Mouse (Mus musculus) c-Kit-negative CD71-positive TER-119-positive erythroid progenitor cells, embryonic 14.5 days (primary cell): ENCODE results near the gene Usp38.

Experiments used
- DNase-seq: peaks from one replicate; pipeline ENCODE4 v3.0.0-alpha.2; 2013; ENCODE audit warnings: low read depth, low spot score

Usp38 gene

DNA sequence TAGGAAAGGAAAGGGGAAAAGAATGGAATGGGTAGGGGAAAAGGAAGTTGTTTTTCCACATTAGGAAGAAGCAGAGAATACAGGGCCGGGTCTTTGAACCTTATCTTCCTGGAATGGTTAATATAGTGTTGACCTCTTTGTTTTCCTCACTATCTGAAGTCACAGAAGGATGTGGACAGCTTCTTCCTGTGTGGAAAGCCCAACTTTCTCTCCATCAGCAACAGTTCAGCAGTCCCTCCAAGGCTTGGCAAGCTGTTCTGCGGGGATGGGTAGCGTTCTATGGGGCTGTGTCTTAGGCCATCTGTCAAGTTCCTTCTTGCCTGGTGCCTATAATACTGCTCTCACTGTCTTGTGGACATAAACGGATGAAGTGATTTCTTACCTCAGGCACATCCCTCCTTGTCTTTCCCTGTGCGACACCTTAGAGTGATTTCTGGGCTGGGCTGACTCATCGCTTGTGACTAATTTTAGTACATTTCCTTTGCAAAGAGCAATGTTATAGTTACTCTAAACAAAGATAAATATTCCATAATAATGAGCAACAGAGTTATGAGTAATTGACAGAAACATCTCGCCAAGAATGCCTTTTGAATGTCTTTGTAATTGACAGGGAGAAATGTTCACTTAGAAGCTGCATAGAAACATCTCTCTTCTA lies 52.7 kb downstream of the Usp38 start:
- DNase-seq = no peak

DNA sequence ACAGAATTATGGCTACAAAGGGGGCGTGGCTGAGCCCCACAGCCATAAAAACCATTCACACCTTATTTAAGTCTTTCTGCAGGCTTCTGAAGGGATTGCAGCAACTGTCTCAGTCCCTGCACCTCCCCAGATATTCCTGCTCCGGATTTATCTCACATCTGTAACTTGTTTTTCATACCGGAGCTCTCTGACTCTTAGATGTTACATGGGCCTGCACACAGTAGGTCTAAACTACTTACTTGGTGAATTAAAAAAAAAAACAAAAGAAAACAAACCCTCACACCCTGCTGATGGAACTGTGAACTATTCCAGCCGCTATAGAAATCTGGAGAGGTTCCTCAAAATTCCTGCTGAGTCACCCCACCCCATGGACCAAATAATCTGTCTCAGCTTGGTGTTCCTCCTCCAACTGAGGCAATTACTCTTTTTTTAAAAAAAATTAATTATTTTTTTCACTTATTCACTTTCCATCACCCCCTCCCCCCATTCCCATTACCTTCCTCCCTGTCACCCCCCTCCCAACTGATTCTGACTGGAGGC lies 53.6 kb downstream of the Usp38 start:
- DNase-seq = no peak

DNA sequence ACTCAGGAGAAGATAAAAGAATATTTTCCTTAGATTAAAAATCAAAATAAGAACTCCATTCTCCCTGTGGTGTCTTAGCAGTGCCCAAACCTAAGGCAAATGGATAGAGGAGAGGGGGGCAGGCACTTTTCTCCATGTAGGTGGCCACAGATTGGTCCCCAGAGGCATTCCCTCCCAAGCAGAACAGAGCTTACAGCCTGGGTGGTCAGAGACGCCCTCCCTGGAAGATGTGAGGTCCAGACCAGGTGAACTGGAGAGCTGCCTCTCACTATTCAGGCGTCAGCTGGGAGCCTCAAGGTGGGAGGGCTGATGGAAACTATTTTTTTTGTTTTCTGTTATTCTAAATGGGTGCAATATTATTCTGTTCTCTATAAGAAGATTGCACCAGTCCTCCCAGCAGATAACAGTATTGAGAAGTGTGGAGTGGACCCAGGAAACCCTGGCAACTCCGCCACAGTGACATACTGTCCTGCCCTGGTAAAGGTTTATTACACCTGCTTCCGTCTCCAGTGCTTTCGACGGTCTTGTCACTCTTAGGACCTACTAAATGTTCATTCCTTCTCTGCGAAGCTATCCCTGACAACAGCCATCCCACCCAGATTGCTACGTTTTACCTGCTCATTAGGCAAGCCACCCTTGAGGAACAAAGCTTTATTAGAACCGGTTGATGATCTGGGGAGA lies 55.0 kb downstream of the Usp38 start:
- DNase-seq = no peak

DNA sequence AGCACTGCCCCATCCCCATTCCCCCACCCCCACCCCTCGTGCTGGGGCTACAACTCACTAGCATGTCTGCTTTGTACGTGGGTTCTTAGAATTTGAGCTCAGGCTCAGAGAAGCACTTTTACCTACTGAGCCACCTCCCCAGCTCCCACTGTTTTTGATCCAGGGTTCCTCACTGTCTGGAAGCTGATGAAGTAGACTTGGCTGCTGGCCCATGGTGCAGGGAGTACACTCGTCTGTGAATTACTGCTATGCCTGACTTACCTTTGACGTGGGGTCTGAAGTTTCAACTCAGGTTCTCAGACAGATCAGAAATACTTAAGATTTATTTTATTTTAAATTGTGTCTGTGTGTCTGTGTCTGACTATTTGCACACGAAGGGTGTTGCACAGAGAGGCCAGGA lies 57.0 kb downstream of the Usp38 start:
- no peak for DNase-seq

DNA sequence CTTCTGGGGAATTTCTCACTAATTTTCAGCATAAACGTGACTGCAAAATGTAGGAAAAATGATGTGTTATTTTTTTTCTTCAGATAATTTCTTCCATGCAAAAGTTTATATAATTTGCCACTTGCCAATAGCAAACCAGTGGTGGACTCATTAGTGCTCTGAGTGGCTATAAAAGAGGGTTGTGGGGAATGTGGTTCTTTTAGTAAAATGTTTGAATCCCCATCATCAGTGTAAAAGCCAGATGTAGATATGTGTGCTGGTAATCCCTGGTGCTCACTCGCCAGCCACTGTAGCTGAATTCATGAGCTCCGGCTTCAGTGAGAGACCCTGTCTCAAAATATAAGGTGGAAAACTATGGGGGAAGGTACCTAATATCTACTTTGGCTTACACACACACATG lies 61.8 kb downstream of the Usp38 start:
- DNase-seq = no peak

DNA sequence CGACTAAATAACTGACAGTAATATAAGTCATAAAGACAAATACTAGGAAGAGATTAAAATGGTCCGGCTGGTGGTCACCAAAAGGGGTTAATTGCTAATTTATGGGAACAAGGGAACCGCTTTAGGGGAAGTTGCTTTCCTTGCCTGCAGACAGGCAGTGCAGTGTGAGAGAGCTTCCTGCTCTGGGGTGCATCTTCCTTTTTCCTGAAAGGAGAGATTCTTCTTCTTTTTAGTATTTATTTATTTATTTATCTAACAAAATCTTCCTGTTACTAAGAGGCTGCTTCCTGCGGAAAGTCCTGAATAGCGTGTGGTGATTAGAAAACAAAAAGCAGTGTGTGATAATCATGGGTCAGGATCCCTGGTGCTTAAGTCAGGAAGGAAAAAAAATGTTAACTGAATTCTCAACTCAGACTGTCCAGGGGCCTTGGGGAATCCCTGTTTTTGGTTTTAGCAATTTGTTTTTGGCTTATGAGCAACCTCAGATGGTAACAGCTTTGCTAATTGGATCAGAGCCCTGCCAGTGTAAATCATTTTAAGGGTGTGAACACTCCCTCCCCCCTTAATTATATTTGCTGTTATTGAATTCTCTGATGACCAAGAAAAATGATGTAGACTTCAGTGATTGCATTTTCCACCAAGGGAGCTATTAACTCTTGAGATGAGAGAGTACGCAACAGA lies 62.4 kb downstream of the Usp38 start:
- no peak for DNase-seq

DNA sequence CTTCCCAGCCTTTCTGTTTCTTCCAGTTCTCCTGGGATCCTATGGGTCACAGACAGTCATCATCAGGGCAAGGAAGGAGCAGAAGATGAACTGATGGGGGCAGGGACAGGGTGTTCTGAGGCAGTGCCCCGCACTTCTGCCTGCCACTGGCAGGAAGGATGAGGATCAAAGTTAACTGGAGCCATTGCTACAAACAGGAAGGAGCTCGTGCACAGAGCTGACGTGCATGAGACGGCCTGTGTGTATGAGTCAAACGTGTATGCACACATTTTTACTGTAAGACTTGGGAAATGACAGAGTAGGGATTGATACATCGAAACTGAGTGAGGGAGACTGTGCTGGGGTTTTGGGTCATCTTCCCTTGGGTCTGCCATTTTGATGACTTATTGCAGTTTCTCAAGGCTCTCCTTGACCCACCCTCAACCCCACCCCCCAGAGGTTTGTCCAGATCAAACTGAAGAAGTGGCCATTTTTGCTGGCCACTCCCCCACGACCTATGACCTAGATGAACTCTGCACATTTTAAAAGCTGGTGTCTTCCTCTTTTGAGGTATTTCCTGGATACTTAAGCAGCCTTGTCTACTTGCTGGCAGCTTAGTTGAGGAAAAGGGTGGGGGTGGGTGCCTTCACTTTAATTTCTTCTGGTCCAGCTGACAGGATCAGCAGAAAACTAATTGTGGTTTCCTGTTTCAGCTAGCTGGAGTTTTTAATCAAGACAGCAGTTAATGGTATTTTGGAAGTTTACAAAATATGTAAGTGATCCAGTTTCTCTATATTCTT lies 66.1 kb downstream of the Usp38 start:
- no peak for DNase-seq

DNA sequence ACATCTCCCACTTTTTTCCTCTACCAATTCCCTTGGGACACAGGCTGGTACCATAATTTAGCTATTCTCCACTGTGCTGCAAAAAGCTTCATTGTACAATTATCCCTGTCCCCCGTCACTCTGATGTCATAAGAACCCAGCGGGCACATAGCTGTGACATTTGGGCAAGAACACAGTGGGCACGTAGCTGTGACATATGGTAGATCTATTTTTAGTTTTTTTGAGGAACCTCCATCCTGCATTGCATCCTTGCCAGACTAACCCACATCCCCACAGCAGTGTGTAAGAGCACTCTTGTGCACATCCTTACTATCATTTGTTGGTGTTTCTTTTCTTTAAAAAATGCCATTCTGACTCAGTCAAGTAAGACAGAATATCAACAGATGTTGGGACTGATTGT lies 71.0 kb downstream of the Usp38 start:
- no peak for DNase-seq

DNA sequence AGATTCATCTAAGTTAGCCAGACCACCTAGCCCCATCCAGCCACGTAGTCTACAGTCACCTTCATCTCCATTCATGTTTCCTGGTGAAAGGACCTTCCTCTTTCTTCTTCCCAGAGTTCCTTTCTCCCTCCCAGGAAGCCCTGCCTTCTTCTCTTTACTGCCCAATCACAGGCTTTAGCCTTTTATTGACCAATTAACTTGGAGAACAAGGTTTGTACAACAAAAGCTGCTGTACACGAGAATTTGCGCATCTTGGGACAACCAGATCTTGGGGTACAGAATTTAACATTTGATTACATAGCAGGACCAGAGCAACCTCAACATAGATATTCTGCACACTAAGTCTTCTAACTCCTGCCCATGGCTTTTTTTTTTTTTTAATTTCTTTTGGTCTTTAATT lies 73.1 kb downstream of the Usp38 start:
- DNase-seq = no peak

DNA sequence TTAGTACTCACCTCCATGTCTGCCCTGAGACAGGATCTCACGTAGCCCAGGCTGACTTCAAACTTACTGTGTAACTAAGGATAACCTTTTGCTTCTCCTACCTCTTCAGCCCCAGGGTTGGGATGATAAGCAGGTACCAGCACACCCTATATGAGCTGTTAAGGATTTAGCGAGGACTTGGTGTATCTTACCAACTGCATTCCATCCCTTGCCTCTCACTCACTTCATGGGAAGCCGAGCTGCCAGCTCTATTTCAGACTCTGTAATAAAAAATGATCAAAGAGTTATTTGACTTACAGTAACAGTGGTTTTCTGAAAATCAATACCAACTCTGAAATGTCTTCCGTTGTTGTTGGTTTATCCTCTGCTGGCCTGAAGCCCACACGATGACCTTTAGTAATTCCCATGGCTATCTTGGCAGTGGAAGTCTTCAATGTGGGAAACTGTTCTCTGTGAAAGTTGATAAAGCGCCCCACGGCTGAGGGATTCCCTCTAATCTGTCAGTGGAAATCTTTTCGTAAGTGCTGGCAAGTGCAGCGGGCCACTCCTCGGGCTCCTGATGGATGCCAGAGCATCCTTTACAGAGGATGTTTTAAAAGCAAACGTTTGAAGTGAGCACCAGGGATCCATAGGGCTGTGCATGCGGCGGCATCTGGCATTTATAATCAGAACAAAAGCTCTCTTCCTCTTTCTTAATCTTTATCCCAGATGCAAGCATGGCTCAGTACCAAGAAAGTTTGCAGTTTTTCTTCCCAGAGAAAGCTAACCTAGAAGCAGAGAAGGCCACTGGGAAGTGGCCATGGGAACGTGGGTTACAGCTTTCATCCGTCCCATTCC lies 76.7 kb downstream of the Usp38 start:
- DNase-seq = no peak
